ENCODE assay signal across 13 mouse cellular contexts in genomic region chr1:132696232-132696631, GRCm38 (mm10). TPM values are rescaled to one million over a fixed set of nuclear protein-coding genes. Genes with fewer than 3 reads are reported as not detected.
A peak's percentile ranks its signal among the peaks of the same experiment; 100 is the strongest.
DNase-seq lines count a peak whose midpoint lies in the region; ATAC-seq and TF ChIP-seq lines count a peak whose summit lies in the region.
"Had no signal": no experiment of that assay in that cellular context is flagged by ENCODE, and none has a peak within 500 bp of the region (broad histone marks: within the 10 kb centered on the region; RNA-seq: fewer than 3 reads in every experiment).

No protein-coding gene starts in this region.

- no peaks in the 10 kb centered on the region for H3K9me3 ChIP-seq in forebrain, embryonic 16.5 days (ENCODE audit: control insufficient read depth, low read length)
- H3K9me3 ChIP-seq in midbrain, embryonic 11.5 days (ENCODE audit: control insufficient read depth, low read length): no peaks in the 10 kb centered on the region

- H3K36me3 ChIP-seq in forebrain, embryonic 16.5 days (ENCODE audit: control insufficient read depth, insufficient read depth): no peaks in the 10 kb centered on the region
- no peaks in the 10 kb centered on the region for H3K36me3 ChIP-seq in midbrain, embryonic 11.5 days (ENCODE audit: control insufficient read depth, insufficient read depth, low read length)

- H3K4me3 ChIP-seq in layer of hippocampus, adult 2 months: no peak overlapping the region
- H3K4me3 ChIP-seq in forebrain, embryonic 16.5 days (replicated peaks; ENCODE audit: low read length): no peak overlapping the region
- H3K4me3 ChIP-seq in midbrain, embryonic 11.5 days (ENCODE audit: low read depth, low read length): no peak overlapping the region
- H3K4me3 ChIP-seq: heart, adult 2 months had no signal

- H3K27me3 ChIP-seq in forebrain, embryonic 16.5 days (replicated peaks; ENCODE audit: control insufficient read depth, insufficient read depth, low read length): no peaks in the 10 kb centered on the region
- H3K27me3 ChIP-seq in midbrain, embryonic 11.5 days (ENCODE audit: control insufficient read depth, insufficient read depth, low read length): no peaks in the 10 kb centered on the region; the same call in 1 of the 2 replicates

- peak overlapping the region; percentile 40; the same call in 1 of the 2 replicates for H3K27ac ChIP-seq in layer of hippocampus, adult 2 months
- no peak overlapping the region for H3K27ac ChIP-seq in forebrain, embryonic 16.5 days (ENCODE audit: low read length)
- H3K27ac ChIP-seq in midbrain, embryonic 11.5 days (ENCODE audit: low read depth, low read length): peak overlapping the region; percentile 82
- H3K27ac ChIP-seq: heart, adult 2 months had no signal

- no peak overlapping the region for H3K4me2 ChIP-seq in forebrain, embryonic 16.5 days (ENCODE audit: low read length)
- no peak overlapping the region for H3K4me2 ChIP-seq in midbrain, embryonic 11.5 days

- H3K9ac ChIP-seq in forebrain, embryonic 16.5 days (replicated peaks; ENCODE audit: low read depth, low read length): no peak overlapping the region
- peak overlapping the region; percentile 27 for H3K9ac ChIP-seq in midbrain, embryonic 11.5 days (ENCODE audit: low read length)

- 26% methylated on average over 2 of the region's 2 CpGs for WGBS in forebrain, embryonic 16.5 days
- 6% methylated on average over 2 of the region's 2 CpGs for WGBS in midbrain, embryonic 11.5 days

- no peak for TF ChIP-seq CTCF in layer of hippocampus, adult 2 months (conservative IDR thresholded peaks at IDR 0.05)

- ATAC-seq in forebrain, embryonic 16.5 days: peak; percentile 80
- peak; percentile 86 for ATAC-seq in midbrain, embryonic 11.5 days (ENCODE audit: low FRiP score)

- peaks cover 11% of the 10 kb centered on the region for H3K4me1 ChIP-seq in forebrain, embryonic 16.5 days (replicated peaks; ENCODE audit: control insufficient read depth, insufficient read depth, low read length)
- peaks cover 32% of the 10 kb centered on the region for H3K4me1 ChIP-seq in midbrain, embryonic 11.5 days (ENCODE audit: control insufficient read depth, insufficient read depth, low read length)

- DNase-seq in layer of hippocampus, adult 2 months (ENCODE audit: low spot score in 2 of 2): no peak
- DNase-seq in layer of hippocampus, postnatal 25 days (ENCODE audit: extremely low spot score in 1 of 2, low spot score in 1 of 2): no peak
- peak; percentile 90 for DNase-seq in midbrain, embryonic 11.5 days (ENCODE audit: low spot score, missing footprints)
- DNase-seq in retina, postnatal 1 day: peak; percentile 57
- DNase-seq in frontal cortex, postnatal 25 days (ENCODE audit: low spot score in 2 of 2): no peak
- DNase-seq in spleen, adult 18-20 months: no peak
- no peak for DNase-seq in layer of hippocampus, postnatal 36 days
- DNase-seq: adrenal gland, adult 2 months; heart, adult 2 months; kidney, postnatal 14 days; lung, adult 18-20 months had no signal

RNA-seq across cellular contexts. Expression of gene Nfasc, which starts 45.4 kb away (rescaled TPM):
- total RNA-seq in layer of hippocampus, adult 2 months (2021): 100 to 1,000 TPM; 150 to 169 TPM
- 100 to 1,000 TPM; 186 to 238 TPM for total RNA-seq in layer of hippocampus, postnatal 25 days (2021)
- 49.3 and 61.8 TPM in 2 replicates for polyA plus RNA-seq in forebrain, embryonic 16.5 days (2015; fragmentation: Nextera tagmentation; extraction: Ambion mirVana)
- polyA plus RNA-seq in midbrain, embryonic 11.5 days (2014; fragmentation: Nextera tagmentation; extraction: Ambion mirVana): 16.4 and 19.2 TPM in 2 replicates
- total RNA-seq in layer of hippocampus, postnatal 36 days (2021): 100 to 1,000 TPM; 174 to 193 TPM
- total RNA-seq: MEL had no signal

Comparison
In these comparisons a context has a peak if more than half of its experiments do, and no peak if none do; other contexts are left out.
1. DNase-seq: peak in midbrain, embryonic 11.5 days (single experiment) and retina, postnatal 1 day (single experiment); none in layer of hippocampus, adult 2 months (0 of 2), layer of hippocampus, postnatal 25 days (0 of 2), frontal cortex, postnatal 25 days (0 of 2), spleen, adult 18-20 months (0 of 2) and layer of hippocampus, postnatal 36 days (0 of 2).